Mouse (Mus musculus) ES-CJ7 (cell line): Measurements from ENCODE around the gene Bmp6.

ENCODE experiments used
- DNase-seq: peaks from one replicate; pipeline ENCODE4 v3.0.0; 2011; ENCODE audit warnings: low read depth, low spot score

The Bmp6 gene

GRCm38 (mm10) chr13:38544769-38545445 is 200.0 kb downstream of the Bmp6 start:
- DNase-seq = no peak

- DNase-seq = no peak
These were observed 200.6 kb downstream of the Bmp6 start for GRCm38 (mm10) chr13:38545460-38545859.

GRCm38 (mm10) chr13:38546754-38547153 is 201.8 kb downstream of the Bmp6 start:
- no peak for DNase-seq

DNA sequence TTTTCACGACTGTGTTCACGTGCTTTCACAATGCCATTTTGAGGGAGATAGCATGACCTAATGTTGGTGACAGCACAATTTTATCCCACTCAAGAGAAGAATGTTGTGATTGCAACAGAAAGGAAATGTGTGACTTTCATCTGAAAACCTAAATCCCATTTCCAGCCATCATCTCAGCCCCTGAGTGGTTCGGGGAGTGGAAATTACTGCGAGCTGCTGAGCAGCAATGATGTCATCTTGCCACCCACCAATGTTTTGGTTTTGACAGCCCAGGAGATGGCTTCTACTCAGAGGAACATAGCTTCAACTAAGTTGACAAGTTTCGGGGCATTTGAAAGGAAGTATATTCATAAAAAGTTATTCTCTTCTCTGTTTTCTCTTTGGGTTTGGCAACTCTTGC is 202.8 kb downstream of the Bmp6 start:
- no peak for DNase-seq

DNA sequence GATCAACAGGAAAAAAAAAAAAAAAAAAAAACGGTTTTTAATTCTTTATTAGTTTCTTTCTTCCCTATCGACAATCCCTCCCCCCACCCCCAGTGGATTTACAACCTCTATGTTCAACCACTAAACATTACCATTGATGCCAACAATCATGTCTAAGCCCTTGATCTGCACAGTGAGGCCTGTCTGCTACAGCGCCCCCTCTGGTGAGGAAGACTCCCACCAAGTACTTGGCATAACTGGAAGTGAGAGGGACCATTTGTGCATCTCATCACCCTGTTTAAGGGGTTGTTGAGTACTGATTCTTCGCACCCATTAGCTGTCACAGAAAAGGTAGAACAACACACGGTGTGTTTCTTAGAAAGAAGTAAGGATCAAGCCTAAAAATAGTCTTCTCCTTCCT is 203.8 kb downstream of the Bmp6 start:
- peak; percentile 59 for DNase-seq
